Mouse (Mus musculus) layer of hippocampus, adult 8-10 months (tissue): ENCODE measurements around the gene Arhgdib. TPM values are rescaled to one million over a fixed set of nuclear protein-coding genes. Genes with fewer than 3 reads are reported as not detected.
"Not testable (repeated sequence)": the region's sequence is repeated elsewhere in the genome, so short reads cannot be mapped to it uniquely, and the experiment has no call there.

Experiments
- DNase-seq, 2 experiments: peaks; one replicate each; pipeline ENCODE4 v3.0.0; 2022; ENCODE audit warnings: low spot score in 2 of 2
- total RNA-seq, 4 experiments: library from RNA; stranded (reverse); gene quantifications; 2 replicates each; pipeline ENCODE4 v1.2.4; 2022

Arhgdib gene
- total RNA-seq: 10 to 100 TPM in 3 of 4 experiments, 1 to 10 TPM in 1; 9.9 to 23.4 (median 17.1) TPM

DNA sequence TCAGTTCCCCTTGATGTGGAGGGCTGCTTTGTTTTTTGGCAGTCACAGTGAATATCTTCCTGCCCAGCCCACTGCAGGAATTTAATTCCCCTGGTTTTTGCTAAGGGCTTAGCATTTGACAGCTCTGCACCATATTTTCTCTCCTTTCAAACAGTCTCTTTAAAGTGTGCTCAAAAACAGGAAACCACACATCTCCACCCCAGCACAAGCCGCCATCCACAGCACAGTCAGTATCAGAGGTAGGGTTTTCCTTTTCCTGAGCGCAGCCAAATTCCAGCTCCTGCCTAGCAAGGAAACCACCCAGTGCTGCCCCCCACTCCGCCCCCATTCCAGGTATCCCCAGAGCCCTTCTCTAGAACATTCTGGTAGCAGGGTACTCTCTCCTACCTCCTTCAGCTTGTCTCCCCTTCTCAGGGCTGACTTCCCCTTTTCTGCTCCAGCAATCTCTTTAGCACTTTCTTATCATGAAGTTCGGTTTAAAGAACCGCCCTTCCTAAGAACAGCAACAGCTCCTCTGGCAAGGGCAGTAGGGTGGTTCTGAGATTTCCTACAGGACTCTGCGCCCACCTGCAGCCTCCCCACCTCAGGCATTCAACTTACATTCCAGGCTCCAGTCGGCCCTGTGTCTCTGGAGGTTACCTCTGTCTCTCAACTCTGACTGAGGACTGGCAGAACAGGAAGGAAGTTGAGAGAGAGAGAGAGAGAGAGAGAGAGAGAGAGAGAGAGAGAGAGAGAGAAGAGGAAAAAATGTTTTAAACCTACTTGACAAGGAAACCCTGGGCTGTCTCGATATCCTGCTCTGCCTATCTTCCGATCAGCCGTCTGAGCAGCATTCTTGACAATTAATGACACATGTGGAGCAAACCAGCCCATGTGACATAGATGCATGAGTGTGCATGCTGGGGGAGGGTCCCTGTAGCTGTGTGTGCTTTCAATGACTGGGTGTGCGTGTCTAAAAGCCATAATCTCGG is at the start of gene Arhgdib:
Arhgdib (minus strand) TSS at position 849 of the 971 bp plus-strand sequence.
- no peak for DNase-seq

DNA sequence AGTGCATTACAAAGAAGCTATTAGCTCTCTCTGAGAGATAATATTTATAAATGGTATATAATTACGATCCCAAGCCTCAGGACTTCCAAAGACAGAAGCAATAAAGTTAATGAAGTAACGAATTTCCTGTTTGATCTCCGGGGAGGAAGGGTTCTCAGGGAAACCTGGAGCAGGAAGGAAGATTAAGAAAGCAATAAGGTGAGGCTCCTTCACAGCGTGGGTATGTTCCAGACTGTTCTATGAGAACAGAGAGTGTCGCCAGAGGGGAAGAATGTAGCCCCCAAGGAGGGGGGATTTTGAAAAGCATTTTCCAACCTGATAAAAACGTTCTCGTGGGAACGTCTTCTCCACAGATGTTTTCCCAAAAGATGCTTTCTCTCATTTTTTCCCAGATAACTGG is 48.9 kb upstream of the Arhgdib start:
- no peak for DNase-seq

DNA sequence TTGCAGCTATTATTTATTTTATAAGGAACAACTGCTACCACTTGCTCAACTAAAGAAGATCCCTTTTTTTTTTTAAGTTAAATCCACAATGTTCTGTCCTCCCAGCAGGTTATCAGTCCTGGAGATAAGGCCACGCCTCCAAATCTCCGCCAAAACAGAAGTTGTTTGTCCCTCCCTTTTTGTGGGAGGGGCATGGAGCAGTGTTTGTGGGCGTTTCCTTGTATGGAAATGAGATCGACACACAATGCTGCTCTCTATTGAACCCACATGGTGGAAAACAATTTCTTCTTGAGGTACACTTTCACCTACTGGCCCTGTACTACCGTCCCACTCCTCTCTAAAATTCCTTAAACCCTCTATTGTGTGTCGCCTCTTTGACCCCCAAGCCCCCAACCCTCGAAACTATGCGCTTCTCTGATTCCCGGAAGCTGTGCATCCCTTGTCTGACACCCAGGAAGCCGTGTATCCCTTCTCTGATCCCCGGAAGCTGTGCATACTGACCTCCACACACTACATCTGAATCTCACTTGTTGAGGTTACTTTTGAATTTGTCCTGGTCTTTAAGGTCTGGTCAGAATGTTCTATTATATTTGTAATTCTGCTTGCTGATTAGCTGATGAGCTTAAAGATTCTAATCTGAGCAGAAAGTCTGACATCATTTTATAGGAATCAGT is 48.3 kb upstream of the Arhgdib start:
- no peak for DNase-seq

DNA sequence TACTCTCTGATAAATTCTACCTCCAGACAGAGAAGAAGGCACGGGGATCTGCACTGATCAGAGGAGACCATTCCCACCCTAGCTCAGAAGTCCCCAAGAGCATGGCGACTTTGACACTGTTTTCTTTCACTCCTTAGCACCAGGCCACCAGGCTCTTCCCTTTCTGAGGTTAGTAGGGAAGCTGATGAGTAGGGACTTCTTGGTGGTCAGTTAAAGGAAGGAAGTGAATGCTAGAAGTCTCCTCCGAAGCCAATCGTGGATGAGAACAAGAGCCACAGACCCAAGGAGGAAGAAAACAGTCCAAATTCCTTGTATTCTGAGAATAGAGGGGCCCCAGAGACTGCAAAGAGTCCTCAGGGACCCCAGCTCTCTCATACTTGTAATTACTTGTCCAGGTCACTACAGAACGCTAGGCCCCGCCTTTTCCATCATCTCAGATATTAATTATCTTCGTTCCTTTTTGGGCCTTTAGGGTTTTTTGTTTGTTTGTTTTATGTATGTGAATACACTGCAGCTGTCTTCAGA is 46.9 kb upstream of the Arhgdib start:
- no peak for DNase-seq

DNA sequence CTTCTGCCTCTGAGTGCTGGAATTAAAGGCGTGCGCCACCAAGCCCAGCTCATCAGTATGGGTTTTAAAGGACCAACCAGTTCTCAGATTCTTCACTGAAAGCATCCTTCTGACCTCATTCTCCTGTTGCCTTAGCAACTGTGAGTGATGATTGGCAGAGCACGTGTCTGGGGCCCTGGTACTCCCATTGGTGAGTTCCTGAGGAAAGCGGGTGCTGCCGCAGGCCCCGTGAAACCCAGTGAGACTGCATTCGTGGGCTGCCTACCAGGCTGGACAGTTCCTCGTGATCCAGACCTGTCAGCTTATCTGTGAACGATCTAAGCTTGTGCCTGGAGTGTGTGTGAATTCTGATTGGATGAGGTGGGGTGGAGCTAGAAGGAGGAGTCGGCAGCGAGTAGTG is 45.0 kb upstream of the Arhgdib start:
- no peak for DNase-seq

DNA sequence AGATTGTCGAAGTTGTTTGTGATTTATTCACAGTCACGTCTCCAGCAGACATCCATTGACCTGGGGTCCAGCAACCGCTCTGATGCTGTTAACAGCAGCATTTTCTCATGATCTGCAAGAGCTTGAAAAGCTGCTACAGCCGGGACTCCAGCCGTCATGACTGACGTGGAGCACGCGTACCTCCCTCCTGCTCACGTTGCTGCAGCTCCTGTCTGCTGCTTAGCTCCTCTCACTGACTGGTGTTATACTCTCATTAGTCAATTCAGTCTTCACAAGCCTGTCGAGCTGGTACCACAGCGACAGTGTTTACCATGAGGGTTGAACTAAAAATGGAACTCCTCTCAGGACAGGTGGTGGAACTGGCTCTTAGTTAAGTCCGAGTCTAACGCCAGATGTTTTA is 44.3 kb upstream of the Arhgdib start:
- DNase-seq: no peak

DNA sequence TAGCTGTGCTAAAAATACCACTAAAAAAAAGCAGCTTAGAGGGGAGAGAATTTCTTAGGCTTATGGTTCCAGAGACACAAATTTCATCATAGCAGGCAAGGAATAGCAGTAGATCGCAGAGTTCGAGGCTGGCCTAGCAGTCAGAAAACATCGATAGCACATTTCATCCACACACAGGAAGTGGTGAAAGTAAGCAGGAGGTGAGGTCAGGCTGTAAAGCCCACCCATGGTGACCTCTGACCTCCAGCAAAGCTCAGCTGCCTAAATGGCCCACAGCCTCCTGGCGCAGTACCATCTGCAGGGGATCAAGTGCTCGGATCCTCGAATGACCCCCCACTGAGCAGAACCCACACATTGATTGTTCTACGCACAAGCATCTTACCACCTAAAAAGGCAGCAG is 41.5 kb upstream of the Arhgdib start:
- no peak for DNase-seq

DNA sequence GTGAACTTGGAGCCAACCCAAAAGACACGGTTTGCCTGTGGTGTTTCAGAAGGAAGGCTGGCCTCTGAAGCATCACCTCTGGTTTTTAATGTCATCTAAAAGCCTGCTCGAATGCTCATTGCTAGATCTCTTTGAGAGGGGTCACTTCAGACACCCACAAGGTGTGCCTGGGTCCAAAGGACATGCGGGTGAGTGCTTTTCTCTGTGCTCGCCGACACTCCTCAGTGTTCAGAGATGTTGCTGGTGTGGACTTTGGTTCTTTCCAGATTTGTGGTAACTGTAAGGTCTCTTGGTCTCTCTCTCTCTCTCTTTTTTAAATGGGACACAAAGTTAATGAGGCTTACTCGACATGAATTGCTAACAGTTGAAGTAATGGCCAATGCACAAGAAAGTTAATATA is 40.9 kb upstream of the Arhgdib start:
- DNase-seq: no peak

DNA sequence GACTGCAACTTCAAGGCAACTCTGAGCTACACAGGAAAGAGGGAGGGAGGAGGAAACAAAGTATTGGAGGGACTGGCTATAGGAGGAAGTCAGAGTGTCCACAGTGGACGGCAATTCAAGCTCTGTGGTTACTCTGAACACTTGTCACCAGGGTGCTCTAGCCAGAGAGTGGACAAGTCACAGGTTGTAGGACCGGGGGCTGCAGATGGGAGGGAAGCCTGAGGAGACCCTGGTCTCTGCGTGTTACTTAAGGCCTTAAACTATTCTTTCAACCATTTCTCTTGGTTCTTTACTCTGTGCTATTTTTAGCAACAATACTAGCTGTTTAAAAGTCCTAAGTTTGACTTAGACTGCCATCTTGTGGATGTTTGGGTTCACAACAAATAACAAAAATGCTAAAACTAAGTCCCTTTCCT is 38.6 kb upstream of the Arhgdib start:
- DNase-seq: no peak

DNA sequence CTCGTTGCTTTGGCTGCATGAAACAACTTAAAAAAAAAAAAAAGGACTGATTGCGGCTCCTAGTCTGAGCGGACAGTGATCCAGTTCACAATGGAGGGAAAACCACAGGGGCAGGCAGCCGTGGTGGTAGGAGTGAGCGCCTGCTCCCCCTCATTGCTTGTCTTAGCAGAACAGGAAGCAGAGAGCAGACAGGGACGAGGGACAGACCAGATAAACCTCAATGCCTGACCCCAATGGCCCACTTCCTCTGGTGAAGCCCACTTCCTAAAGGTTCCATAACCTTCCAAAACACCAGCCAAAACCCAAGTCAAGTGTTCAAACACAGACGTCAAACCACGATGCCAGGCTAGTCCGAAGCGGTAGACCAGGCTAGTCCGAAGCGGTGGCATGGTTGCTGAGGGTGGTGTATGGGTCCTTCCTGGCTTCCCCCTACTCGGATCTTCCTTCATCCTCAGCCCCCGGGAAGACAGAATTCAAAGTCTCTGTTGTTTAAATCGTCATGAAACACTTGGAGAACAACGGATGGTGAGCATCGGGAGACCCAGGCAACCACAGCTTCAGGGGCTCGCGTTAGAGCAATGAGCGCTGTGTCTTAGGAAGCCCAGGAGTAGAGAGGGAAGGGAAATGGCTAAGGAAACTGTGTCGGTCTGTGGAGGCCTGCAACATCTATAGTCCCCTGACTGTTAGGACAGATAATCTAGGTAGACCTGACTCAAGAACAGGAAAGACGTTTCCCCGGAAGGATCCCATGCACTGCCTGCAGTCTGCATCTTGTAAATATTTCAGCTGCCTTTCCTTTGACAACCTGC is 37.8 kb upstream of the Arhgdib start:
- DNase-seq: no peak

DNA sequence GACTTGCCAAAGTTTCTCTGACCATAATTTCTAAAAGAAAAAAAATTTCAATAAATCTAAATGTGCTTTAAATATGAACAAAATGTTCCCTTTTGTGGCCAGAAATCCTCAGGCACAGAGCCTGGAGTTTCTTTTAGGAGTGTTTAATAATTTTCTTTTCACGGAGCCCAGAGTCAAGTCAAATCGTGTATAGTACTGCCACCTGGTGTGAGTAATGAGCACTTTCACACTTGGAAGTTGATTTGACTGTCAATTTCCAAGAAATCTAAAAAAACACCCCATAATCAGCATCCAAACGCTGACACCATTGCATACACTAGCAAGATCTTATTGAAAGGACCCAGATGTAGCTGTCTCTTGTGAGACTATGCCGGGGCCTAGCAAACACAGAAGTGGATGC is 27.2 kb upstream of the Arhgdib start:
- not testable (repeated sequence) for DNase-seq

DNA sequence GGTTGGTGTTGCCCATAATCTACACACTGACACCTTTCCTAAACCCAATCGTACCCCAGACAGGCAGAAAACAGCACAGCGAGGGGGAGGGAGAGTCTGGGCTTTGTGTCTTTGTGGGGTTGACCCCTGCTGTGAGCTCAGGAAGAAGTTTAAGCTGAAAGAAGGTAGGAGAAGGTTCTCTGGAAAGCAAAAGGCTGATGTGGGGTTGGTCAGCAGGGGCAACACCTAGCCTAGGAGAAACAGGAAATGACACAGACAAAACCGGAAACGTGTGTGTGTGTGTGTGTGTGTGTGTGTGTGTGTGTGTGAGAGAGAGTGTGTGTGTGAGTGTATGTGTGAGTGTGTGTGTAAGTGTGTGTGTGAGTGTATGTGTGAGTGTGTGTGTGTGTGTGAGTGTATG is 25.8 kb upstream of the Arhgdib start:
- no peak for DNase-seq

DNA sequence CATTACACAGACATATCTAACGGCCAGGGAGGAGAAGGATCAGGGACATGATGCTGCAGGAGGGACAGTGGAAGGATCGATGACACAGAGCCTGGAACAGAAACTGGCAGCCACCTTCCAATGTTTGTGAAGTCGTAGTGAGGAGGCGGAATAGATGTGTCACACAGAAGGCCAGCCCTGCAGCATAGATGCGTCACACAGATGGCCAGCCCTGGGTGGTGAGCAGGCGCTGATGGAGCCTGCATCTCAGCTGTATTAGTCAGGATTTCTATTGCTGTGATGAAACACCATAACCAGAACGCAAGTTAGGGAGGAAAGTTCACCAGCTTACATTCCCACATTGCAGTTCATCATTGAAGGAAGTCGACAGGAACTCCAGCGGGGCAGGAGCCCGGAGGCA is 24.2 kb upstream of the Arhgdib start:
- no peak for DNase-seq

DNA sequence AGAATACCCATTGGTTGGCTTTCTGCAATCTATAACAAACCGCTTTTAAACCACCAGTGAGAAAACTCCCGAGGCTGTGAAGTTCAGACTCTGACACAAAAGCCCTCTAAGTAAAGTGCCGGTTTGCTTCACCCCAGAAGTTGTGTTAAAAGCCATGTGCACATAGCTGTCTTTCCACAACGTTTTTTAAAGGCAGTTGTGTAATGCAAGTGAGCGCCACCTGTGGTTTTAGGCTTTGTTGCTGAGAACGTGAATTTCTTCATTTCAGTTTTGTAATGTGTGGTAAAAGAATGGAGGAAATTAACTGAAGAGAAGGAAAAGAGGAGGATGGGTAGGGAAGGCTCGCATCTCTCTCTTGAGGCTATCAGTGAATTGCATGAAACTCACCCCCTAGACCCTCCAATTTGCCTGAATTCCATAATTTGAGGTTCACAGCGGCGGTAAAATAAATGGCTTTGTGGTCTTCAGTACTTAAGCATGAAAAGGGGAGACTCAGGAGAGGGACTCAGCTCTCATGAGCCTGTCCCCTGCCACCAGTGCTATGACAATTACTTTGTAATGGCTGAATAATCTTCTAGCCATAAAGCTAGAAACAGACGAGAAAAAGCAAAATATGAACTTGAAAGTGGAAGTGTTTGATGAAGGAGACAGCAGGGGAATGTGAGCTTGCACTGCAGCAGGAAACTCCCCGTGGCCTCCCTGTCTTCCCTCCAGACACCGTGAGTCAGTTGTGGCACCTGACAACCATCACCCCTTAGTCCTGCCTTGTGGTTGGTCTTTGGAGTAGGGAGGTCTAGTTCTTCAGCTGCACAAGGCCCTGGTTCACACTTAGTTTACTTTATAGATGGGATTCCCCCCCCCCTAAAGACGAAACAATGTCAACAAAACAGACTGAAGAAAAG is 23.2 kb upstream of the Arhgdib start:
- DNase-seq: no peak

DNA sequence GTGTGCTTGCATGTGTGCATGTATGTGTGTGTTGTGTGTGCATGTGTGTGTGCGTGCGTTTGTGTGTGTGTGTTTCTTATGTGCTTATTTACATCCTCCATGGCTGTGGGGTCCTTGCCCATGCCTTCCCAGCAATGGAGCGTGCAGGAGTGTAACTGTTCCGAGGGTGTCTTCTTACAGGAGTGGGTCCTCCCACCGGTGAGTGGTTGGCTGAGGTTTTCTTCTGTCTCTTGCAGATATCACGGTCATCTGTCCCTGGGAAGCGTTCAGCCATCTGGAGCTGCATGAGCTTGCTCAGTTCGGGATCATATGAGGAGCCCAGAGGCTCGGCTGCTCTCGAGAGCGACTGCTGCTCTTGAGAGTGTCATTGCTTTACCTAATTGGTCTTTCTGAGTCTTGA is 21.3 kb upstream of the Arhgdib start:
- DNase-seq: no peak

DNA sequence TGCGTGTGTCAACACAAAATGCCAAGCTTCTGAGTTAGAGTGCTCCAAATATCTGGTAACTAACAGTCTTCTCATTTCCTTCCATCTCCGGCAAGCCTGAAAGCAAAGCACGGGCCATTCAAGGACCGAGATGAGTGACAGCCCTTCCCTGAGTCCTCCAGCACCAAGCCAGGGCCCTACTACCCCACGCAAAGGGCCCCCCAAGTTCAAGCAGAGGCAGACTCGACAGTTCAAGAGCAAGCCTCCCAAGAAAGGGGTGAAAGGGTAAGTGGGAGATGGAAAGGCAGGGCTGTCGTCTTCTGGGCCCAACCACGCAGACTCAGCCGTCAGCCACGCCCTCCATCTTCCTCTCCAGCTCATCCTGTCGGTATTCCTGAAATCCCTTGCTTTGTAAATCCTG is 17.4 kb upstream of the Arhgdib start:
- no peak for DNase-seq

DNA sequence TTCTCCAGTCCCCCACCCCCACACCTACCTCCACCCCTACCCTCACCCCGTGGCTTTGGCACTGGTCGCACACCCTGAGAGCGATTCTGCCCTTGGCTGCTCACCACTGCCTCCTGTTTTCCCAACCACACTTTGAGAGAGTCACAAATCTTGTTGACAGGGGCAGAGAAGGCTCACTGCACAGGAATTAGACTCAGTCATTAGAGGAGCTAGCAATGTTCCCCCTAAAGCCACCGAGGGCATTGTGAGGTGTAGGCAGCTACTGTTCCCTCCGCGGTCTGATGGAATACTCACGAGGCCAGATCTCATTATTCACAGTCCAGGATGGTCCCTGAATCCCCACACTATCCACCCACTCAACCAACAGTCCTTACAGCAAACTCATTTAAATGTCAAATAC is 15.4 kb upstream of the Arhgdib start:
- DNase-seq: no peak

DNA sequence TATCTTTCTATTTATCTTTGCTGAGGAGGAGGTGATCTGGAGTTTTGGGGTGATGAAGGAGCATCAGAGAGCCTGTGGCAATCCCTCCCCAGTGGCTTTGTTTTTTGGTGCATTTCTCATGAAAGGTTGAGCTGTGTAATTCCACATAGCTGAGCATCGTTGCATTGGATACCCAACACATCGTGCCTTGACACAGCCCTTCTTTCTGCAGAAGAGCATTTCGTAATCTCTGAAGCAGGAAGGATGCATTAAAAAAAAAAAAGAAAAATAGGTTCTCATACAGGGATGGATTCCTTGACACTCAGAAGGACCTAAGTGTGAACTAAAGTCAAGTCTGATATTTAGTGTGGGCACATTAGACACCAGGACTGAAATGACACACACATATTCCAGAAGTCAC is 13.5 kb upstream of the Arhgdib start:
- no peak for DNase-seq

DNA sequence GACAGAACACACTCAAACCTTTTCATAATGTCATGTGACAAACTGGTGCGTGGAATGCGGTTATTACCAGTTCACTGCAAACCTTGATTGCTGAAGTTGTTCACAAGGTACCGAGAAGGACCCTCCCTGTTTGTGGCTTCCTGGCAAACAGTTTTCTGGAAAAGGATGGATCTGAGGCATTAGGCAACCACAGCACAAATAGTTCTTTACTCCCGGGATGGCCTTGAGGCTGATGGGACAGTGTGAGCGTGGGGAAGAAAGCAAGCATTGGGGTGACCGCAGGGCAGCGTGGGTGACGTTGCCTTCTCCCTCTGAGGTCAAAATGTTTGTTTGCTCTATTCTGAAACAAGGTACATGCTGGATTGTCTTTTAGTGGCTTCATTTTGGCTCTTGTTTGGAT is 13.0 kb upstream of the Arhgdib start:
- DNase-seq: no peak

DNA sequence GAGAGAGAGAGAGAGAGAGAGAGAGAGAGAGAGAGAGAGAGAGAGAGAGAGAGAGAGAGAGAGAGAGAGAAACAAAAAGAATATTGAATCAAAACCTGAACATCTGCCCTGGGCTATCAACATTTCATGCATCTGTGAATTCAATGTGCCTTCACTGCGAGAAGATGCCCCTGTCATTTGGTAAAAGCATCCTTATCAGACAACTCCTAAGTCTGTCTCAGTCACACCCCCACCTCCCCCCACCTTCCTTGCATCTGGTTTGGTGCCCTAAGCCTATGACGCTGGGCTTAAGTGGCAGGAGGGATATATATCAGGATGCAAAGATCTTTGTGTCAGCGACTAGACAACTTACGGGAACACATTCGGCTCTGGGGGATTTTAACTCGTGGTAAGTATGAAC is 12.5 kb upstream of the Arhgdib start:
- no peak for DNase-seq

DNA sequence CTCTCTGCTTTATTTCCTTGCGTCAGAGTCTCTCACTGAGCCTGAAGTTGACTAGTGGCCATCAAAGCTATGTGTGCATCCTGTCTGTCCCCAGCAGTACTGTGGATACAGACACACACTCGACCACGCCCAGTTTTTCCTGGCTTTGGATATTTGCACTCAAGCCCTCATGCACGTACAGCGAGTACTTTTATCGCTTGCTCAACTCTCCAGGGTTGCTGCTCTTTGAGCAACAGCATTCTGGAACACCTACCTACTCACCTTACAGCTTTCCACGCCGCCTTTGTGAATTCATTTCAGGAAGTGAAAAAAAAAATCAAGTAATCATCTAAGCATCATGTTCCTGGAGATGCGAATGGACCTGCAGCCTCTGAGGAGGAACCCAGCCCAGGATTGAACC is 11.2 kb upstream of the Arhgdib start:
- DNase-seq: no peak
